Mouse (Mus musculus): ENCODE measurements around the gene Cdc42se1.

The Cdc42se1 gene

DNA sequence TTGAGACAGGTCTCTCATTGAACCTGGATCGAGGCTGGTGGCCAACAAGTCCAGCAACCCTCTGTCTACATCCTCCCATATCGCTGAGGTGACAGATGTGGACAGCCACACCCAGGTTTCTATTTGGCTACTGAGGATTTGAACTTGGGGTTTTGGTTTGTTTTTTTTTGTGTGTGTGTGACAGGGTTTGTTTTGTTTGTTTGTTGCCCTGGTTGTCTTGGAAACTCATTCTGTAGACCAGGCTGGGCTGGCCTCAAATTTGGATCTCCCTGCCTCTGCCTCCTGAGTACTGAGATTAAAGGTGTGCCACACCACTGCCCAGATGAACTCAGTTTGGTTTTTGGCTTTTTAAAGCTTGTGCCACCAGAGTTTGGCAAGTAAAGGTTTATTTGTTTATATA, 5.5 kb upstream of the Cdc42se1 start:
- no peak for DNase-seq (ENCODE audit: extremely low read depth, low read depth, low spot score)

DNA sequence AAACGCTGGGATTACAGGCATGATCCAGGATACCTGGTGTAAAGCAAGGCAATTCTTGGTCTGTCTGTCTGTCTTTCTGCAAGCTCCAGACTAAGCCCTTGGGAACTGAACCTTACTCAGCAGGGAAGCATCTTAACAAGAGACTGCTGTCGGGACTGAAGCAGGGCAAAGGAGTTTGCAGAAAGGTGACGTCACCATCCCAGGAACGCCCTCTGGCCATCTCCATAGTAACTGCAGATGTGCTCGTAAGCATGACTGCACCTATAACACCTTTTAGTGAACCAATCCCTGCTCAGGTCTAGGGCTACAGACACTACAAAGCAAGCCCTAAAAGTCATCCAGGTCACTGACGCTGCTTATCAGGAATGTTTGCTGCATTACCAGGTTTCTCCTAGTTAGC, 4.2 kb upstream of the Cdc42se1 start:
- no peak for DNase-seq (ENCODE audit: extremely low read depth, low read depth, low spot score)

DNA sequence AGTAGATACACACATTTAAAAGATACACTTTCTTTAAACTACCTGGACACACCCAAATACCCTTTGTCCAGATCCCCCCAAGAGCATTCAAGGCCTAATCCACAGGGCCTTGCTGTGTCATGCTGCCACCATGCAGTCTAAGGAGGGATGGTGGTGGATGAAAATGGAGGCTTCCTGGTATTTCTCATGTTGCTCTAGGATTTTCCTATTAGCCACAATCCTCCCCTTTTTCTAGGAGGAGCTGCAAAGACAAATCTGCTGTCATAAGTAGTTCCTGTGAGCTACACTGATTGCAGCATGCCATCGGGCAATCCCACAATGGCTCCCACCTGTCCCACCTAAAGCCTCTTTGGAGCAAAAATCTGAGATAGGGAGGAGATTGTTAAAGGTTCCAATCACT, 1.3 kb upstream of the Cdc42se1 start:
- no peak for DNase-seq (ENCODE audit: extremely low read depth, low read depth, low spot score)

DNA sequence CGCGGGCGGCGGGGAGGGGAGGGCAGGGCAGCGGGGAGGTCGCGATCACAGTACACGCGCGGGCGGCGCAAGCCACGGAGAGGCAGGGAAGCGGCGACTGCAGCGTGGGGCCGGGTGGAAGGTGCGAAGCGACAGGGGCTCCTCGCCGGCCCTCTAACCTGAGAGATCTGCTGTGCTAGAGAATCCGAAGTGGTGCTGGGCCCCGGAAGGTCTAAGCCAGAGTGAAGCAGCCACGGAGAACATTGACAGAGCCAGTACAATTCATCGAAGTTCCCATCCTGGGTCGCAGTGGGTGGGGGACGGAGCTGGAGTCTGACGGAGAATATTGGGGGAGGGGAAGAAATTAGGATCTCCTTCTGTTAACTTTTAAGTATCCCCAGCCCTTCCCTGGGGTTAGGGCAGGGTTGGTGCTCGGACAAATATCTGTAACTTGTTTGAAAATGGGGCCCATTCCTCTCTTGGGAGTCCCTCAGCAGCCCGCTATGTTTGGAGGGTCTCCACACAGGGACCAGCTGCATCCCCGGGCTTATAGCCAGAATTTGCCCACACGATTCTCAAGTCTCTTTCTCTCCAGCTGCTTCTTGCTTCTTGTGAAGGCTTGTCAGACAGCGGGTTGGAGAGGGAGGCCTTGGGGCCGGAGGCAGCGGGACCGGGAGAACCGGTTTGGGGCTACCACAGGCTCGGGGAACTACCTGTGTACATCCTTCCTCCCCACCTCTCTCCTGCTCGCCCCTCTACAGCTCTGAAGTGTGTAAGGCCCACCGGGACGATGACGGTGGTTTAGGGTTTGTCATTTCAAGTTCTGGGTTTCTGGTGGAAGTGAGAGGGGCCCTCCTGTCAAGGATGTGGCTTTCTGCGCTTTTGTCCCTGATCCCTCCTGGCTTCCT, 605 bp downstream of the Cdc42se1 start:
- DNase-seq (ENCODE audit: extremely low read depth, low read depth, low spot score) = no peak

DNA sequence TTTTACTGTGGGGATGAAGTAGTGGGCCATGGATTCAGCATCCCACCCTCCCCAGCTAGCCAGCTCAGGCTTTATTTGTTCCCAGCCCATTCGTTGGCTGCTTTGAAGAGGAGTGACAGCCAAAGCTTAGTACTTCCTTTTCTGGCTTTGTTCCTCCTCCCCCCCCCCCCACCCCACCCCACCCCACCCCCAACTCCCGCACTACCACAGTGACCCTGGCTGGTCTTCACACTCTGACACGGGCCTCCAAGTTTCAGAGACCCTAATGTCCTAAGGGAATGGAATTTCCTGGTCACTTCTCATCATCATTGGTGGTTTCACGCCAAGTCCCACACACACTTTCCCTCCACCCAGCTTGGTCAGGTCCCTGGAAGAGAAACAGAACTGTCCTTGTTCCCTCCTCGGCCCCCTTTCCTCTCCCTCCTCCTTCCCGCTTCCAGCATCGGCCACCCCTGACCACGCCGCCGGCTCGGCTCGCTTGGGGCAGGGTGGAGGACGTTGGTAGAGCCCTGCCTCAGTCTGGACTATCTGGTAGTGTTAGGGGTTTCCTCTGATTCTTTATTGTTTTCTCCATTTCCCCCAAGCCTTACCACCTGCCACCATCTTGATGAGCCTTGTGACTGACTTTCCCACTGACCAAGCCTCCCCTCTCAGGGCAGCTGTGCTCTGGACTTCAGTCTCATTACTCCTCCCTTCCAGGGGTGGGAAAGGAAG, 1.4 kb downstream of the Cdc42se1 start:
- DNase-seq (ENCODE audit: extremely low read depth, low read depth, low spot score) = no peak

DNA sequence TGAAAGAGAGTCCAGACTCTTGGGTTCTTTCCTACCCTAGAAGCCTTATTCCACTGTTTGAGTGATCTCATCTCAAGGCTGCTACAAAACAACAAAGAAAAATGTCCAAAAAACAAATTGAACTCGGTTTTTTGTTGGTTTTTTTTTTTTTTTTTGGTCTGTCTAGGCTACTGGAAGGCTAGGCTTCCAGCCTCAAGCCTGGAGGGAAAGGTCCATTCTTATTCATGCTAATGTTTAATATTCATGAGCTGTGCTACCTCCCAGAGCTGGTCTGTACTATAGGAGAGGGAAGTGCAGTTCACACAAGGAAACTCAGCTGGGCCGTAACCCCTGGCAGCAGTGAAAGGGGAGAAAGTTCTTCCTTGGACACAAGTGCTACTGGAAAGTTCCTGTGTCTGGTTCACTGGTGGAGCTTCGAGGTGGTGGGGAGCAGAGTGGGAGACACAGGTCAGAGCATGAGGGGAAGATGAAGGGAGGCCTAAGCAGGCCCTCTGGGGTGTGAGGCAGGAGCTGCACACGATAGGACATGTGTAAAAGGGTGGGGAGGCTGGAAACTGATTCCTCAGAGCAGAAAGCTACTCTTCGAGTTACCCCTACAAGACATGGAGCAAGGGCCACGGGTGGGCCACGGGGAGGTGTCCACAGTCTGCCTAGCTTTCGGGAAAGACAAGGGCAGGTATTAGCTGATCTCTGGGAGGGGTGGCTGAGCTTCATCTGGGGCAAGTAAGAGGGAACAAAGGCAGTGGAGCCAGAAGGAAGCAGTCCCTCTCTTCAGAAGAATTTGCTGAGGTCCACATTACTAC, 2.2 kb downstream of the Cdc42se1 start:
- DNase-seq (ENCODE audit: extremely low read depth, low read depth, low spot score) = no peak

DNA sequence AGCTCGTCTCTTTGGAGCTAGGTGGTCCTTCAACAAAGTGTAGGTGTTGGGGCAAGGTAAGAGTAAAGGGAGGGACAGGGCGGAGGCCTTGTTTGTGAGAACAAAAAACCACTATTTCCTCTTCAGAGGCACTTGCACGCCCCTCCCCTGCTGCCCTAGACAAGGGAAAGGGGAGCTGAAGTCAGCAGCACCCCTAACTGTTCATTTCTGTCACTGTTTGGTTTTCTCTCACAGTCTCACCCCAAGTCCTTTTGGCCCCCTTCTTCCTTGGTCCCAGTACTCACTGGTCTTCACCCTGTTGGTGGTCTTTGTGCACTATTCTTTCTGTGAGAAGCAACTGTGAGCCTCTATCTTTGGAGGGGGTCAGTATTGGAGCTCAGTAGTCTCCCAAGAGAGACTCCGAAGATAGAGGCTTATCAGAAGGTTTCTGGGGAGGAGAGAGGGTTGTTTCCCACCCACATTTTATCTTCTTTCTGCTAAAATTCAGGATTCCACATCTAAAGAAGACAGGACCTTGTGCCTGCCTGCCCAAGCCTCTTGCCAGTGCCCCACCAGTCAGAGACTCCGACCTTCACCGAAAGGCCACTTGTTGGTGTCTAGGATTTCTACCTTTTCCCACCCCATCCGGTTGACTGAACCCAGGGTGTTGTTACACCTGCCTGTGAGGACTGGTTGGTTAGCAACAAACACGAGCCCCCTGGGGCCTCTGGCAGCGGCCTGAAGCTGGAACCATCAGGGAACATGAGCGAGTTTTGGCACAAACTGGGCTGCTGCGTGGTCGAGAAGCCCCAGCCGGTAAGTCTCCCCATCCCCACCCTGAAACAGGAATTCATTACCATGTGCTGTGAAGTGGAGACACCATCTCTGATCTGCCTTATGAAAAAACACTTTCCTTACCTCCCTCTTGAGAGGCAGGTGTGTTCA, 3.0 kb downstream of the Cdc42se1 start, which contains the start of gene Mllt11:
Mllt11 (minus strand) TSS at position 874 of the 924 bp plus-strand sequence.
- no peak for DNase-seq (ENCODE audit: extremely low read depth, low read depth, low spot score)

DNA sequence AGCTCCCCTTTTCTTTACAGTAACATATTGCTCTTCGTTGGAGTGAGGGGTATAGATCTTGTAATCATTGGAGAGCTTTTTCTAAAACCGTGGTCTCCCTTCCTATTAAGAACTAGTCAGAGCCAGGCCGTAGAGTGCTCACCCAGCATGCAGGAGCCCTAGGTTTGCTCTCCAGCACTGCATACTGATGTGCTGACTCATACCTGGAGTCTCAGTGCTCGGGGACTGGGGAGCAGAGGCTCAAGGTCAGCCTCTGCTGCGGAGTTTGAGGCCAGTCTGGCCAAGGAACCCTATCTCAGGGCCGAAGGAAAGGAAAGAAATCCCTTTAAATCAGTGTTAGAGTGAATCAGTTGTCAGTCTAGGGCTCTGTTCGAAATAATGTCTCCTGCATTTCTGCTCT, 4.2 kb downstream of the Cdc42se1 start:
- no peak for DNase-seq (ENCODE audit: extremely low read depth, low read depth, low spot score)

DNA sequence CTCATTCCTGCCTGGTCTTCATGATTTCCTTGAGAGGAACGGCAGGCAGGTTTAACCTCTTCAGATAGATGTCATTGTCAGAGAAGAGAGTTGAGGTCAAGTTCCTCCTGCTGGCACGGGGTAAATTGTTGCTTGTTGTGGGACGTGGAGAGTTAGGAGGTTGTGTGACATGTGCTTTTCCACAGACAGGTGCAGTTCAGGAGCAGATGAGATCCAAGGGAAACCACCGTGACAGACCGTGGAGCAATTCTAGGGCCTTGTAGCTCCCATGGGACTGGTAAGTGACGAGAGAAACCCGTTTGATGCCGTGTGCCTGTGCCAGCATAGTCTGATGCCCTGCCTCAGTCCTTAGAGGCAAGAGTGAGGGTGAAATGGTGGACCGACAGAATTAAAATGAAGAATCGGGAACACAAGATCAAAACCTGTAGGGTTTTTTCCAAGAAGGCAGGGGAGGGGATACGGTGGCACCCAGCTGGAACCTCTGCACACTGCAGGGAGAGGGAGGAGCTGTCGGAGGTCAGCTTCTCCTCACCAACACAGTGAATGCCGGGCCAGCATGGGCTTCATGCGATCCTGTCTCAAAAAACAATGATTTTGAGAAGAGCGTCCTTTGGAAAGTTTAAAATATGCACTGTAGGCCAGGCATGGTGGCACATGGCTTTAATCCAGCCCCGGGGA, 4.9 kb downstream of the Cdc42se1 start:
- DNase-seq (ENCODE audit: extremely low read depth, low read depth, low spot score) = no peak

DNA sequence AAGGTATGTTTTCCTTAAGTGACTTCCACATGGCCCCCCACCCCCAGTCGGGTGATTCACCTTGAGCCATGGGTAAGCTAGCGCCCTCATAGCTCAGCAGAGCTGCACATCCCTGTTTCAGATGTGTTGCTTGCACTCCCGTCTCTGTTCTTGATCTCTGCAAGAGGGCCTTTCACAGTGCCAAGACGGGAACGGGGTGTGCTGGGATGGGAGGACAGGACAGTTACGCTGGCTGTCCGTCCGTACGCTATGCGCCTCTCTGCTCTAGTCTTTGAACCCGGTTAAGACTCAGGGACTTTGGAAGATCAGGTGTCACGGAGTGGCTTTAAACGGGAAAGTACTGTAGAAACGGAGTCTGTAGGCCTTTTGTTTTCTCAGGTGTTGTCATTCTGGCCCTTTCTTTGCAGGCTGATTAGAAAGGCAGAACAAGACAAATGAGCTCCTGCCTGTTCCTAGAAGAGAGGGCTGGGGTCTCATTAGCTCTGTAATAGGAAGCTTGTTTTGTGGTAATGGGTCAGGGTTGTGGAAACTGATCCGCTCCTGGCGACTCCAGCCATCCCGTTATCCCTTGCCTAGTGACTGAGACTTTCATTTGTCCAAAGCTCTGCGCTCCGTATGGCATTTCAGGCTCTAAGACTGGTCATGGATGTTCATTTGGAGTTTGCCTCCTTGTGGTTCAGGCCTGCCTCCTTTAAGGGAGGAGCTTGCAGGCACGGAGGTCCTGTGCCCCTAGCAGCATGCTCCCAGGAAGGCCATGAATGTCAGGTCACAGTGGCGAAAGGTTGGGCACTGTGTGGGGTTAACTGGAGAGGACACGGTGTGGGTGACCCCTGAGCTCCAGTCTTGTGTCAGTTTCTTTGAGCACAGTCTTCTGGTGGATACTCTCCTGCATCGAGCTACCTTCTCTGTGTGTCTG, 7.1 kb downstream of the Cdc42se1 start:
- DNase-seq (ENCODE audit: extremely low read depth, low read depth, low spot score) = no peak

DNA sequence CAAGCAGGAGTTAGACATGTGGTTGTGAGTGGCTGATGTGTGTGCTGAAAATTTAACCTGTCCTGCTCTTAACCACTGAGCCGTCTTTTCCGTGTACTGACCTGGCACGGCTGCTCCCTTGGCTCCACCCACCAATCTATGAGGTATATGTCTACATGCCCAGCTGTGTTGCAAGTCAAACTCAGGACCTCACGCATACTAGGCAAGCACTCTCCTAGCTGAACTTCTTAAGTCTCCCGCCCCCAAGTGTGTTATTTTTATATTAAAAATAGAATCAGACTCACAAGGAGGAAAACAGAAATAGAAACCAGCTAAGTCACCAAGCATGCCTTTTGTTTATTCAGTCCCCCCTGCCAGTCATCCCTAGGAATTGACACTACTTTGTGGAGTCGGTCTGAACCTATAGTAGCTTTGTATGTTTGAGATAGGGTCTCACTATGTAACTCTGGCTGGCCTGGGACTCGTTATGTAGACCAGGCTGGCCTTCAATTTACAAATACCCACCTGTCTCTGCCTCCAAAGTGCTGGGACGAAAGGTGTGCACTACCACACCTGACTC, 9.1 kb downstream of the Cdc42se1 start:
- no peak for DNase-seq (ENCODE audit: extremely low read depth, low read depth, low spot score)

DNA sequence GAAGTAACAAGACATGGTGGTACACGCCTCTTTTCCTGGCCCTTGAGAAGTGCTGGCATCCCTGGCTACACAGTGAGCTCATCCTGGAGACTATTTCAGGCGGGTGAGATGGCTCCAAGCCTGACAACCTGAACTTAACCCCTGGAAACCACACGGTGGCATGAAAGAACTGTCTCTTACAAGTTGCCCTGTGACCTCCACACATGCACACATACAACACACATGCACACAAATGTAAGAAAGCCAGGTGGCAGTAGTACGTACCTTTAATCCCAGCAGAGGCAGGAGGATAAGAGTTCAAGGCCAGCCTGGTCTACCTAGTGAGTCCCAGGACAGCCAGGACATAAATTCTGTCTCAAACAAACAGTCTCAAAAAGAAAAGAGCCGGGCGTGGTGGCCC, 10.5 kb downstream of the Cdc42se1 start:
- DNase-seq (ENCODE audit: extremely low read depth, low read depth, low spot score) = no peak

DNA sequence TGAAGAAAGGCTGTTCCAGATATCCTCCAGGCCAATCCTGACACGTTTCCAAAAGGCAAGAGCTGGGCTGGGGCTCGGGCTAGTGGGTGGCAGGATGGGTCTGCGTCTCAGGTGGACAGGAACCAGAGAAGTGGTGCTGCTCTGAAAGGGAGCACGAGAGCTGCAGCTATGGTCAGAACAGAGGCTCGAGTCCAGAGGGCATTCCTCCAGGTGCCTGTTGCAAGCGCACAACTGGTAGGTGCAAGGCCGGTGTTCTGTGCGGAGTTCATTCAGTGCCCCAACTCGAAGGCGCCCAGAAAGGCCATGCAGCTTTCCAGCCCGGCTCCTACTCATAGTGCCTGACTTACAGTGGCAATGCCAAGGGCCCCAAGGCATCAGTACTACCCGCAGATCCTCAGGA, 11.4 kb downstream of the Cdc42se1 start:
- no peak for DNase-seq (ENCODE audit: extremely low read depth, low read depth, low spot score)

DNA sequence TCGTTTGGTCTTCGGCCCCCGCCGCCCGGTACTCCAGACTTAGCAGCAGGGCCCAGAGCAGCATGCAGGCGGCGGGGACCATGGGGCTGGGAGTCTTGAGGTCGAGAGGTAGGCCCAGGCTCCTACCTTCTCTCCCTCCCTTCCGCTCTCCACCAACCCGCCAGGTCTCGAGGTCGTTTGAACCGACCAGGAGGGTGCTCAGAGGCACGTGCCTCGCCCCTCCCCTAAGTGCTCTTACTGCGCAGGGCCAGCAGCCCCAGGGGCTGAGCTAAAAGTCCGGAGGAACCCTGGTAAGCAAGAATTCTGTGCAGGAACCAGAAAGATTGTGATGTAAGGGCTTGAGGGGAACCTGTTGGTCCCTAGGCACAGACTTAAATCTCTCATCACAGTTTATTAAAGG, 12.4 kb downstream of the Cdc42se1 start:
- no peak for DNase-seq (ENCODE audit: extremely low read depth, low read depth, low spot score)

DNA sequence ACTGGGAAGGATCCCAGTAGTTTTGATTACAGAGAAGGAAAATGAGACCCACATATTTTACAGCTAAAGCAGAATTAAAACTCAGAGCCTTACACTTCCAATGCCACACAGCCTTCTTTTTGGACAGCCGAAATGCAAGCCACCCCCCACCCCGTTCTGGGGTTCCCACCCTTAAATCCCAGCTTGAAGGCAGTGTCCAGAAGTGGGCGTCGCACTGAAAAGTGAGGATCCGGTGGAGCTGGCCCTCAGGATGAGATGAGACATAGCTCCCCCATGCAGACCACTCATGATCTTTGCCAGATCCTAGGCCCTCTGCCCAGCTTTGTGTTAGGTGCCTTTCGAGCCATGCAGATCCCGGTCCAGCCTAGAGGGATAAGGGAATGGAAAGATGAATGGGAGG, 13.0 kb downstream of the Cdc42se1 start, which contains the start of gene Gm128:
Gm128 (minus strand) TSS at position 101 of the 400 bp plus-strand sequence.
- DNase-seq (ENCODE audit: extremely low read depth, low read depth, low spot score) = no peak

DNA sequence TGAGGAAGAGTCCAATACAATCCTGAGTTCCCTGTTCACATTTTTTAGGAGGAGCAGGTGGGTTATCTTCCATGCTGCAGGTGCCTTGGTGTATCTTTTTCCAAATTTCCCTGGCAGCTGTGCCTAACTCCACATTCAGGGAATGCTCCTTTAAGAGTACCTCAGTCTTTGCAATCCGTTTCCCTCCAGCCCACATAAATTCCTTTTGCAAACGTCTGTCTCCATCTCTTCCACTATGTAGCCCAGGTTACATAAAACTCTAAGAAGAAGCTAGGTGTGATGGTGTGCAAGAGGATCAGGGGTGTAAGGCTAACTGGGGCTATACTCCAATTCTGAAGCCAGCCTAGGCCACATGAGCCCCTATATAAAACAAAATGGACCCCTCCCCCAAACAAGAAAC, 14.6 kb downstream of the Cdc42se1 start:
- DNase-seq (ENCODE audit: extremely low read depth, low read depth, low spot score) = no peak

DNA sequence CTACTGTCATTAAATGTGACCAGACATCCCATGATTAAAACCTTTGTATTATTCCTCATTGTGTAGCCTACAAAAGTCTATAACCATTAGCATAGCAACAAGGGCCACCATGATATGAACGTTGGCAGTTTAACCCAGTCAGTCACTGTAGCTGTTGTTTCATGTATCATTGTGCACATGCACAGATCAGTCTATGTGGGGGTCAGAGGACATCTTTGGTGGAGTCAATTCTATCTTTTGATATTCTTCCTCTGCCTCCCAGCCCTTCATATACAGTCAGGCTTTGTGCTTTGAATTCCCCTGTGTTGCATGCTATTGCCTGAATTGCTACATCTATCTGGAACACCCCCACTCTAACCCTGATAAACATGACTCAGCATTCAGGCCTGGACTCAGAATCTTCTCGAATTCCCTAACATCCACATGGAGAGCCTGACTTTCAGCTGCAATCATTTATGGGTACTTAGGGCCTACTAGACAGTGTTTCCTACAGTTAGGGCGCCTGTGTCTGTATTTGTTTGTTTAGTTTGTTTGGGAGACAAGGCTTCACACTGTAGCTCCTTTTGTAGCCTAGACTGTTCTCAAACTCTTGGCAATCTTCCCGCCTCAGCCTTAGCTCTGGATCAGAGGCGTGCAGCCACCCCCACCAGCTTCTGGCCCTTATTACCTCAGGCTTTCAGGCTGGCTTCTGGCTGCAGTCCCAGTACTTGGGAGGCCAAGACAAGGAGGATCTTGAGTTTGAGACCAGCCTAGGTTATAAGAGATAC, 18.1 kb downstream of the Cdc42se1 start:
- peak; percentile 72 for DNase-seq (ENCODE audit: extremely low read depth, low read depth, low spot score)
